Mouse (Mus musculus) granulocyte monocyte progenitor cell, adult 5-6 weeks (primary cell): ENCODE measurements around the gene Dnaja4. TPM values are rescaled to one million over a fixed set of nuclear protein-coding genes. Genes with fewer than 3 reads are reported as not detected.
A peak's percentile ranks its signal among the peaks of the same experiment; 100 is the strongest.
"Not testable (repeated sequence)": the region's sequence is repeated elsewhere in the genome, so short reads cannot be mapped to it uniquely, and the experiment has no call there.

Experiments used
- ATAC-seq: replicated peaks from 2 replicates; pipeline ENCODE4 v1.8.0; 2016; ENCODE audit warnings: mild to moderate bottlenecking, moderate TSS enrichment, inconsistent platforms; ENCODE audit not compliant: poor library complexity, severe bottlenecking
- total RNA-seq, 2 experiments: library from RNA; stranded (forward) in 1 of 2; stranded (reverse) in 1 of 2; fragments of 200-712, 200-1000 nt in 1 of 2; fragments of >200 nt in 1 of 2; fragmentation: Nextera tagmentation in 1 of 2; gene quantifications; 2 replicates each; pipeline ENCODE4 v1.2.3; 2014 to 2017

The Dnaja4 gene
- 0.45 and 0.82 TPM in 2 replicates for total RNA-seq (2014; fragmentation: Nextera tagmentation)
- 0.05 and 3.0 TPM in 2 replicates for total RNA-seq (2017)

- 0 out of 2 replicates have a peak, but pooled peaks have one; percentile 5 for ATAC-seq
Measured at GRCm38 (mm10) chr9:54698318-54699086, at the start of gene Dnaja4. Dnaja4 (plus strand) TSS chr9:54698873.

DNA sequence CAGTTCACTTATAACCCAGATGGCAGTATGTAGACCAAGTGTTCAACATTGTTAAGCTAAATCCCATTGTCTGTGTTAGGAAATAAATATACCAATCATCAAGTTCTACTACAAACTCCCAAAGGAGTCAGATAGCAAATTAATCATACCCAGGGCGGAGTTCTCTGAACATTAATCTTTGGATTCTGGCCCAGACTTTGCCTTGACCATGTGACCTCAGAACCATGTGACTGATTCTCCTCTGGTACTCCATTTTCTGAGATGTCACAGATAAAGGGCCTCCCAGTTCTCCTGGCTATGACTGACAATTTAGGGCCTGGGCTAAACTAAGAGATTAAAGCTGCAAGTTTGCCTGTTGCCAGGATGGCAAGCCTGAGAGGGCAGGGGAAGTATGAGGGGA lies 49.3 kb upstream of the Dnaja4 start:
- no peak for ATAC-seq

DNA sequence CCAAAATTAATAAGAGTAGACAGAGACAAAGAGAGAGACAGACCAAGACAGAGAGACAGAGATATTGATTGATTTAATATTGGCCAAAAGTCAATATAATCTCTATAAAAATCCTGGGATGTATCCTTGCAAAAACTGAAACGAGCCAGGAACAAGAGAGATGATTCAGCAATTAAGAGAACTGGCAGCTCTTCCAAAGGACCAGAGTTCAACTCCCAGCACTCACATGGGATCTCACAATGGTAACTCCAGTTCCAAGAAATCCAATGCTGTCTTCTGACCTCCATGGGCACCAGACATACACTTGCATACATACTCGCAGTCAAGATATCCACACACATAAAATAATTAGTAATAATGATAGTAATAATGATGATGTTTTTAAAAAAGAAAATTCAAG lies 45.9 kb upstream of the Dnaja4 start:
- no peak for ATAC-seq

DNA sequence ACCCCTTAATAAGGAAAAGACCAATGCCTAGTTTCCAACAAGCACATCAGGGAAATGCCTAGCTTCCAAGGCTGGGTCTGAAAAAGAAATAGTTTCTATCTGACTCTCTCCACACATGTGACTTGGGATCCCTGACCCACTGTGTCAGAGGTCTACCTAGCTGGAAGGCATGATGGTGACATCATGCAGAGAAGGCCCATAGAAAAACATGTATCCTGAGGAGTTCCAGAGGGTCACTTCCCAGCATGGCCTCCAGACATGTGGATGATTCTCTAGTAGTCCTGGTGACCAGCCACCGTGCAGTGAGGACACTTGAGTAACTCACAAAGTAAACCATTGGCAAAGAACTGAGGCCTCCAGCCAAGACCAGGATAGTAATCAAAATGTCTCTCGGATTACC lies 42.8 kb upstream of the Dnaja4 start:
- ATAC-seq: no peak

DNA sequence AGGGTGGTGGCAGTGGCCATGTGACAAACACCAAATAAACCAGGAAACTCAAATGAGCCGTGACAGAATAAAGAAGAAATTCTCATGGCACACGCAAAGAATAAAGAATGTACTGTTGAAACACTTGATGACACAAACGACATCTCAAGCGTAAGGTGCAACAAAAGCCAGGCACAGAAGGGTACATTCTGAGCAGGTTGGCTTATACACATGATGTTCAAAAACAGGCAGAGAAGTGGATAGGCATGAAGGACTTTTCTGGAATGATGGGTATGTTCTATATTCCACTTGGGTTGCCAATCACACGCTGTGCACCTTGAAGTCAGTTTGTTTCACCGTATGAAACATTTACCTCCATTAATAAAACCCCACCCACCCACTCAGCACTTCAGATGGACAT lies 42.3 kb upstream of the Dnaja4 start:
- ATAC-seq: no peak

DNA sequence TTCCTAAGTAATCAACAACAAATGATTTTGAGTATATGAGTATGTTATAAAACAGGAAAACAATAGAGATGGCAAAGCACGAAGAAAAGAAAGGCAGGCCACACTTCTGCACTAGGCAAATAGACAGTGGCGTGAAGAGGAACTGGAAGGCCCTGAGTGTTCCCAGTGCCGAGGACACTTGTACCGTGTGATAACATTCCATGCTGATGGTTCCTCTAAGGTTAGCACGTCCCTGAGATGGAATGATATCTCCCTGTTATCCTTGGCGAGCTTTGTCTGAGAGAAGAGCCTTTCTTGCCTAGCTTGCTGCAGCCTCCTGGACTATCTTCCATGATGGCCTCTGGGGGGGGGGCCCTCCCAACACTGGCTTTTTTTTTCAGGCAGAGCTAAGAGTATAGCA lies 39.9 kb upstream of the Dnaja4 start:
- no peak for ATAC-seq

- ATAC-seq: no peak
Measured at GRCm38 (mm10) chr9:54661605-54662377, 36.9 kb upstream of the Dnaja4 start, which contains the start of gene Acsbg1. Acsbg1 (minus strand) TSS chr9:54661870.

GRCm38 (mm10) chr9:54664358-54664757 lies 34.3 kb upstream of the Dnaja4 start:
- ATAC-seq: no peak

DNA sequence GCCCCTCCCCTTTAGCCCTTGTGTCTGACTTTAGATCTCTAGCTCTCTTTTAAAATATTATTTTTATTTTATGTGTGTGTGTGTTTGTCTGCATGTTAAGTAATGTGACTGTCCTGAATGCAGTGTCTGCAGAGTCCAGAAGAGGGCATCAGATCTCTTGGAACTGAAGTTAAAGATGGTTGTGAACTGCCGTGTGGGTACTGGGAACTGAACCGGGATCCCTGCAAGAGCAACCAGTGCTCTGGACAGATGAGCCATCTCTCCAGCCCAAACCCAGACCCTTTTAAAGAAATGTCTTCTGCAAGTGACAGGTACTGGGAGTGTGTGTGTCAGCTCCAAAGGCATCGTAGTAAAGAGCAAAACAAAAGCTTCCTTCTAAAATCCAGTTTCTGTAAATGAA lies 32.6 kb upstream of the Dnaja4 start:
- no peak for ATAC-seq

GRCm38 (mm10) chr9:54668455-54668854 lies 30.2 kb upstream of the Dnaja4 start:
- ATAC-seq: no peak

GRCm38 (mm10) chr9:54671962-54672361 lies 26.7 kb upstream of the Dnaja4 start:
- ATAC-seq: no peak

GRCm38 (mm10) chr9:54673887-54674286 lies 24.8 kb upstream of the Dnaja4 start:
- no peak for ATAC-seq

- peak; percentile 89 for ATAC-seq
Measured at GRCm38 (mm10) chr9:54676531-54676986, 22.1 kb upstream of the Dnaja4 start.

- no peak for ATAC-seq
Measured at GRCm38 (mm10) chr9:54682846-54683245, 15.8 kb upstream of the Dnaja4 start.

DNA sequence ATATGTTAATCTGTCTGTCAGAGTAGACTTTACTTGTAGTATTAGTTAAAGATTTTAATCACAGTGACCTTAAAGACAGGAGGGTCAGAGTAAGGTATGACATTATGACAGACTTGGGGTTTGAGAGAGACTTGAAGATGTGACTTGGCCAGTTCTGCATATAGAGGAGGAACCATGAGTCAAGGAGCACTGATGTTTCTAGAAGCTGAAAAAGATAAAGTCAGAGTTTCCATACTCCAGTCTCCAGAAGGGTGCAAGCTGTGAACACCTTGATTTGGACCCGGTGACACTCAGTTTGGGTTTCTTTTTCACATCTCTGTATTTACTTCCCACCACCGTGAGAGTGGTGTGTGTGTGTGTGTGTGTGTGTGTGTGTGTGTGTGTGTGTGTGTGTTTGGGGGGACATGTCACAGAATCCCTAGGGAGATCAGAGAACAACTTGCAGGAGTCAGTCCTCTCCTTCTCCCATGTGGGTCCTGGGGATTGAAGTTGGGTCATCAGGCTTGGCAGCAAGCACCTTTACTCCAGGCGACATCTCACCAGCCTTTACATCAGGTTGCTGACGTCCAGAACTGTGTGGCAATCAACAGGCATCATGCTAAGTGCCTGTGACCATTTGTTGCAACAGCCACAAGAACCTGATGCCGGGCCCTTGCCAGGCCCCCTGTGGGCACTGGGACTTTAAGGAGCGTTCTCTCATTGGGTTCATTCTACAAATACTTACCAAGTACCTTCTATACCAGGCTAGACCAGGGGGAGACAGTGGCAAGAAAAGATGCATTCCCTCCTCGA lies 14.7 kb upstream of the Dnaja4 start:
- ATAC-seq: no peak

GRCm38 (mm10) chr9:54687246-54688236 lies 11.1 kb upstream of the Dnaja4 start:
- no peak for ATAC-seq

- ATAC-seq: no peak
Measured at GRCm38 (mm10) chr9:54689446-54689845, 9.2 kb upstream of the Dnaja4 start.

GRCm38 (mm10) chr9:54690697-54691096 lies 8.0 kb upstream of the Dnaja4 start:
- ATAC-seq: not testable (repeated sequence)

DNA sequence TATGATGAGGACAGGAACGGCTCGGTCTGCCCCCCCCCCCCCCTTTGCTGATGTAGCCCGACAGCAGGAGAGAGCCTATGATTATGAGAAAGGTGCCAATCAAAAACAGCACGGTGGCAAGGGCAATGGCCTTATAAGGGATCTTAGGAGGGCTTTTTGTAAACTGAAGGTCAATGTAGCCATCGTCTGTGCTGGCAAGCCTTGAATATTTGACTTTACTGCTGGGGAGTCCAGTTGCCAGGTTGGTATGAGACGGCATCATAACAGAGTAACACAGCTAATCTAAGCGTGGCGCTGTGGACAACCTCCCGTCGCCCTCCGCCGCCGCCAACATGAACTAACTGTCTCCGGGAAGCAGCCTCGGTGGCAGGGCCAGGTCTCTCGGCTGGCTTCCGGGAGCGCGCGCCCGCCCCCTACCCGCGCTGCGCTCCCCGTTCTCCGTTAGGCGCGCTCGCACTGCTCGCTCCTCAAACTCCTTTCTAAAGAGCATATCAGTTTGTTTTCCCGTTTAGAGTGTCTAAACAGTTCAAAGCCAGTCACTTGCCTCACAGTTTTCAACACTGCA lies 7.3 kb upstream of the Dnaja4 start:
- peak; percentile 95 for ATAC-seq
